Comparison of ENCODE assay signal across 9 mouse cellular contexts in genomic region chr11:12026638-12027037, GRCm38 (mm10). TPM values are rescaled to one million over a fixed set of nuclear protein-coding genes. Genes with fewer than 3 reads are reported as not detected.
A peak's percentile ranks its signal among the peaks of the same experiment; 100 is the strongest.
DNase-seq lines count a peak whose midpoint lies in the region; ATAC-seq lines count a peak whose summit lies in the region.
"Had no signal": no experiment of that assay in that cellular context is flagged by ENCODE, and none has a peak within 500 bp of the region (broad histone marks: within the 10 kb centered on the region; RNA-seq: fewer than 3 reads in every experiment).

No protein-coding gene starts in this region.

- intact Hi-C loops in heart, postnatal 10 days (cut with DNase I), result loop anchor here (10.0 kb wide), 1 partner anchor 508 kb away; no protein-coding TSS in a partner anchor
- intact Hi-C loops in left cerebral cortex, postnatal 4 days (cut with DNase I), result no loop called here

- no peak overlapping the region for H3K9ac ChIP-seq in heart, embryonic 15.5 days
- H3K9ac ChIP-seq in hindbrain, embryonic 11.5 days (ENCODE audit: low read depth, low read length), result no peak overlapping the region

- peak overlapping the region; percentile 71 for H3K4me2 ChIP-seq in heart, embryonic 15.5 days
- peak overlapping the region; percentile 47 for H3K4me2 ChIP-seq in hindbrain, embryonic 11.5 days (replicated peaks; ENCODE audit: low read depth, low read length)

- peak overlapping the region; percentile 38 for H3K4me3 ChIP-seq in heart, embryonic 15.5 days
- peak overlapping the region; percentile 21 for H3K4me3 ChIP-seq in hindbrain, embryonic 11.5 days (ENCODE audit: low read depth, low read length)

- H3K27ac ChIP-seq in heart, embryonic 15.5 days, result no peak overlapping the region
- H3K27ac ChIP-seq in hindbrain, embryonic 11.5 days (ENCODE audit: low read depth, low read length), result no peak overlapping the region

- no peak for ATAC-seq in heart, embryonic 15.5 days (replicated peaks; ENCODE audit: insufficient number of reproducible peaks, insufficient read depth, low FRiP score, low read depth)
- peak; percentile 47 for ATAC-seq in hindbrain, embryonic 11.5 days (ENCODE audit: low FRiP score)

- no peak for DNase-seq in heart, postnatal 10 days
- DNase-seq in cerebellum, adult 9-11 months, result peak; percentile 87
- DNase-seq in hindbrain, embryonic 11.5 days (ENCODE audit: low spot score), result peak; percentile 35
- DNase-seq in left cerebral cortex, postnatal 4 days, result peak; percentile 65
- DNase-seq in right cerebral cortex, postnatal 14 days, result peak; percentile 71
- DNase-seq in ovary, postnatal 36 days (ENCODE audit: low spot score), result no peak
- DNase-seq in spleen, postnatal 36 days (ENCODE audit: low spot score in 2 of 2), result no peak

- 54% methylated on average over 17 of the region's 17 CpGs for WGBS in heart, embryonic 15.5 days
- WGBS in hindbrain, embryonic 11.5 days, result 41% methylated on average over 17 of the region's 17 CpGs

- H3K4me1 ChIP-seq in heart, embryonic 15.5 days (replicated peaks), result peaks cover 20% of the 10 kb centered on the region
- H3K4me1 ChIP-seq in hindbrain, embryonic 11.5 days (replicated peaks; ENCODE audit: control insufficient read depth, insufficient read depth, low read length), result no peaks in the 10 kb centered on the region

- H3K9me3 ChIP-seq in heart, embryonic 15.5 days (replicated peaks), result peaks cover 12% of the 10 kb centered on the region; the same call in 1 of the 2 replicates
- H3K9me3 ChIP-seq in hindbrain, embryonic 11.5 days (ENCODE audit: control insufficient read depth, low read length), result peaks cover 16% of the 10 kb centered on the region

- peaks cover 44% of the 10 kb centered on the region for H3K36me3 ChIP-seq in heart, embryonic 15.5 days
- H3K36me3 ChIP-seq in hindbrain, embryonic 11.5 days (ENCODE audit: control insufficient read depth, insufficient read depth, low read length), result peaks cover 7% of the 10 kb centered on the region; the same call in 1 of the 2 replicates
- H3K36me3 ChIP-seq: G1E had no signal

- H3K27me3 ChIP-seq in heart, embryonic 15.5 days, result peaks cover 89% of the 10 kb centered on the region
- H3K27me3 ChIP-seq in hindbrain, embryonic 11.5 days (ENCODE audit: control insufficient read depth, insufficient read depth, low read length), result peaks cover 77% of the 10 kb centered on the region

RNA-seq across cellular contexts. Expression of gene Grb10, which starts 11.8 kb away (rescaled TPM):
- 503 and 529 TPM in 2 replicates for polyA plus RNA-seq in heart, embryonic 15.5 days (2015; fragmentation: Nextera tagmentation; extraction: Ambion mirVana)
- total RNA-seq in heart, postnatal 10 days (2021), result 100 to 1,000 TPM; 233 to 235 TPM
- polyA plus RNA-seq in hindbrain, embryonic 11.5 days (2014; fragmentation: Nextera tagmentation; extraction: Ambion mirVana), result 158 and 267 TPM in 2 replicates
- 10 to 100 TPM; 46.2 to 52.1 TPM for total RNA-seq in left cerebral cortex, postnatal 4 days (2021)
- polyA plus RNA-seq: G1E had no signal

Comparison
In these comparisons a context has a peak if more than half of its experiments do, and no peak if none do; other contexts are left out.
1. DNase-seq: peak in cerebellum, adult 9-11 months (single experiment), hindbrain, embryonic 11.5 days (single experiment), left cerebral cortex, postnatal 4 days (single experiment) and right cerebral cortex, postnatal 14 days (single experiment); none in heart, postnatal 10 days (0 of 2), ovary, postnatal 36 days (single experiment) and spleen, postnatal 36 days (0 of 2).
2. RNA of gene Grb10, which starts 11.8 kb away (total RNA-seq): 233 to 235 TPM in heart, postnatal 10 days; 46.2 to 52.1 TPM in left cerebral cortex, postnatal 4 days; every median in the first group is over 4 times any median in the second.